Mouse (Mus musculus): ENCODE measurements around the gene Lurap1l. TPM values are rescaled to one million over a fixed set of nuclear protein-coding genes. Genes with fewer than 3 reads are reported as not detected.

Lurap1l gene
- polyA plus RNA-seq (2012; rRNA removed): 1.5 and 1.8 TPM in 2 replicates
- 4.5 and 4.6 TPM in 2 replicates for polyA plus RNA-seq (2014; fragmentation: Nextera tagmentation; extraction: Ambion mirVana)

DNA sequence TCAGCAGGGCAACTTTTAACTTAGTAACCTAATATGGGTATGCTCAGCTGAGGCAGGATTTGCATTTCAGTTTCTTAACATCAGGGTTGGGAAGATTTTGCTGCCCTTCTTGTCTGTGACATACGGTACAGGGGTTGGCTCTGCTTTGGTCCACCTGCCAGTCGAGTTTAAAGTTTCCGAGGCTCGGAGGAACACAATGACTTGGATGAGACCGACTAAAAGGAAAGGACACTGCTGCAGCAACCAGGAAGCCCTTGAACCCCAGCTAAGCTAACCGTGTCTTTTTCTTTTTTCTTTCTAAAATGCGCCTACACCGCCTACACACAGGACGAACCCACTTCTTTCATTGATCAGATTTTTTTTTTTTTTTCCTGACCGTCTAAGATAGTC, at the start of gene Lurap1l:
TSS of gene Lurap1l (plus strand) at position 166 of the 390 bp plus-strand sequence.
- Histone ChIP-seq H3K36me3 (replicated peaks; ENCODE audit: control insufficient read depth, insufficient read depth, low read depth) (no peaks in the 10 kb centered on the region), H3K27me3 (ENCODE audit: control insufficient read depth, insufficient read depth, low read length) (peaks cover 5% of the 10 kb centered on the region; the same call in 1 of the 2 replicates), H3K4me3 (ENCODE audit: insufficient read depth in 1 of 2, low read depth in 2 of 2, low read length in 2 of 2) (peak within 1 kb of the TSS; percentile 54 to 70), H3K27ac (no peak within 1 kb of the TSS), H3K4me1 (replicated peaks; ENCODE audit: control insufficient read depth in 2 of 2, insufficient read depth in 2 of 2, low read length in 1 of 2) (0 out of 4 replicates have a peak, but pooled peaks cover 0 to 2% of the 10 kb centered on the region in 2 experiments), H3K9ac (replicated peaks) (peak within 1 kb of the TSS; percentile 18), H3K9me3 (ENCODE audit: control insufficient read depth, low read length) (no peaks in the 10 kb centered on the region), H3K4me2 (ENCODE audit: low read depth) (peak within 1 kb of the TSS; percentile 42)
- TF ChIP-seq CTCF (IDR thresholded peaks at IDR 0.05; ENCODE audit: low read depth) (no peak), EP300 (IDR thresholded peaks at IDR 0.05; ENCODE audit: low read depth) (no peak)
- ATAC-seq (ENCODE audit: insufficient read depth) (peak; percentile 47; the same call in 1 of the 2 replicates), DNase-seq (ENCODE audit: low read depth in 3 of 3, low spot score in 3 of 3) (peak in 1 of 3 experiments; percentile 9)
- WGBS (ENCODE audit: insufficient replicate concordance): under 1% methylated on average over 10 of the region's 10 CpGs

DNA sequence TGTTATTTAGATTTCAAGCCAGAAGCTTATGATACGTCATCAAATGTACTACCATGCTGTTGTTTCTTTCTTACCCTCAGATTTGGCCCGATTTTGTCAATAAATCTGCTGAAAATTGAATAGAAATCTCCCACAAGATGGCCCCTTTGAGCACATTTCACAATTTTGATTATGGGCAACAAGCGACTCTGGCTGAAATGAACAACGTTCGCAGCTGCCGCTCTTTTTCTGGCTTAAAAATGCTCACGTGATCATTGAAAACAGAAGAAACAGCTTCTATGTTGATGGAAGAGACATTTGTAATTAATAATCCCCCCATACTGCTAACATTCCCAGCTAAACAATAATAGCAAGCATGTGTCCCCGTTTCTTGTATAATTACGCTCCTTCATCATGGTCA, 47.5 kb upstream of the Lurap1l start:
- no peak for DNase-seq (ENCODE audit: low read depth in 3 of 3, low spot score in 3 of 3)
- Histone ChIP-seq H3K27ac (no peak overlapping the region), H3K4me2 (ENCODE audit: low read depth) (no peak overlapping the region), H3K4me1 (replicated peaks; ENCODE audit: control insufficient read depth in 2 of 2, insufficient read depth in 2 of 2, low read length in 1 of 2) (no peaks in the 10 kb centered on the region), H3K9ac (replicated peaks) (no peak overlapping the region), H3K9me3 (ENCODE audit: control insufficient read depth, low read length) (no peaks in the 10 kb centered on the region), H3K4me3 (ENCODE audit: insufficient read depth in 1 of 2, low read depth in 2 of 2, low read length in 2 of 2) (no peak overlapping the region), H3K36me3 (replicated peaks; ENCODE audit: control insufficient read depth, insufficient read depth, low read depth) (no peaks in the 10 kb centered on the region), H3K27me3 (ENCODE audit: control insufficient read depth, insufficient read depth, low read length) (no peaks in the 10 kb centered on the region)
- TF ChIP-seq EP300 (IDR thresholded peaks at IDR 0.05; ENCODE audit: low read depth): no peak
- TF ChIP-seq CTCF (IDR thresholded peaks at IDR 0.05; ENCODE audit: low read depth): no peak
- WGBS (ENCODE audit: insufficient replicate concordance): 74% methylated on average over 9 of the region's 9 CpGs
- ATAC-seq (ENCODE audit: insufficient read depth): no peak

DNA sequence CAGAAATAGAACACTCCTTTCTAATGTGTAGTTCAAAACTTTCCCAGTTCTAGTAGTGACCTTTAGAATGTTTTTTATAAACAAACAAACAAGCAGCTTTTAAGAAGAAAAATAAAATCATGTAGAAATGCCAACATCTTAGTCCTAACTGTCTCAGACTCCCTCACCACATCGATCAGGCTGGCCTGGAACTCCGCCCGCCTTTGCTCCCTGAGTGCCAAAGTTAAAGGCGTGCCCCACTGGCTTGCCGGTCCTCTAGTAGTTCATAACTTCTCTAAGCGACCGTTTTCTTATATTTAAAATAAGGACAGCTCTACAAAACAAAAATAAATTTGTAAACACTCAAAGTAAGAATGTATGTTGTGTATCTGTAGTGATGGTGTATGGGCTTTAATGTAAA, 46.5 kb upstream of the Lurap1l start:
- 52% methylated on average over 7 of the region's 7 CpGs for WGBS (ENCODE audit: insufficient replicate concordance)

DNA sequence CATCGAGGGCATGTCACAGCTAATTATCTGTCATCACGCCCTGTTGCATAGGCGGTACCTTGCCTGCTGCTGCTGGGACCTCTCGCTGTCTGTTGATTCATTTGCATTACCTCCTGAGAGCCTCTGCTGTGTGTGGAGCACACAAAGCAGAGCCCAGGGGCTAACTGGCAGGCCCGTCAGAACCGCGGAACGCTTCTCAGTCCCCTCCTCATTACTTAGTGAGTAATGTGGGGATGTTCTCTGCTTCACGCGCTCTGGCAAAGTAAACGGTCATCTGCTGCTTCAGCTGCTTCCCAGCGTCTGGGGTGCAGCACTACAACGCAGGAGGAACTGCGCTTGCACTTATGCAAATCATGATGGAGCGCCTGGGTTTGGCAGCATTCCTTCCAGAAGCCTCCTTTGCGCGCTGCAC, 45.9 kb upstream of the Lurap1l start:
- DNase-seq (ENCODE audit: low read depth in 3 of 3, low spot score in 3 of 3): no peak
- no peak overlapping the region for H3K27ac ChIP-seq
- peak; percentile 53; the same call in 1 of the 2 replicates for ATAC-seq (ENCODE audit: insufficient read depth)
- peak overlapping the region; percentile 48 for H3K4me2 ChIP-seq (ENCODE audit: low read depth)
- no peaks in the 10 kb centered on the region for H3K27me3 ChIP-seq (ENCODE audit: control insufficient read depth, insufficient read depth, low read length)
- no peak overlapping the region for H3K9ac ChIP-seq (replicated peaks)
- H3K4me3 ChIP-seq (ENCODE audit: insufficient read depth in 1 of 2, low read depth in 2 of 2, low read length in 2 of 2): peak overlapping the region; percentile 5 to 12; a peak in 1 of 4 replicates
- H3K36me3 ChIP-seq (replicated peaks; ENCODE audit: control insufficient read depth, insufficient read depth, low read depth): no peaks in the 10 kb centered on the region
- H3K9me3 ChIP-seq (ENCODE audit: control insufficient read depth, low read length): no peaks in the 10 kb centered on the region
- TF ChIP-seq EP300 (IDR thresholded peaks at IDR 0.05; ENCODE audit: low read depth): no peak
- TF ChIP-seq CTCF (IDR thresholded peaks at IDR 0.05; ENCODE audit: low read depth): no peak
- H3K4me1 ChIP-seq (replicated peaks; ENCODE audit: control insufficient read depth in 2 of 2, insufficient read depth in 2 of 2, low read length in 1 of 2): no peaks in the 10 kb centered on the region
- WGBS (ENCODE audit: insufficient replicate concordance): 2% methylated on average over 17 of the region's 17 CpGs

More for the DNA sequence above, 46.5 kb upstream of the Lurap1l start:
- H3K4me3 ChIP-seq (ENCODE audit: insufficient read depth in 1 of 2, low read depth in 2 of 2, low read length in 2 of 2): no peak overlapping the region
- H3K9ac ChIP-seq (replicated peaks): no peak overlapping the region
- no peak for ATAC-seq (ENCODE audit: insufficient read depth)
- H3K27me3 ChIP-seq (ENCODE audit: control insufficient read depth, insufficient read depth, low read length): no peaks in the 10 kb centered on the region
- no peak overlapping the region for H3K27ac ChIP-seq
- no peak overlapping the region for H3K4me2 ChIP-seq (ENCODE audit: low read depth)
- TF ChIP-seq CTCF (IDR thresholded peaks at IDR 0.05; ENCODE audit: low read depth) (no peak), EP300 (IDR thresholded peaks at IDR 0.05; ENCODE audit: low read depth) (no peak)
- H3K9me3 ChIP-seq (ENCODE audit: control insufficient read depth, low read length): no peaks in the 10 kb centered on the region
- H3K4me1 ChIP-seq (replicated peaks; ENCODE audit: control insufficient read depth in 2 of 2, insufficient read depth in 2 of 2, low read length in 1 of 2): no peaks in the 10 kb centered on the region
- DNase-seq (ENCODE audit: low read depth in 3 of 3, low spot score in 3 of 3): no peak
- no peaks in the 10 kb centered on the region for H3K36me3 ChIP-seq (replicated peaks; ENCODE audit: control insufficient read depth, insufficient read depth, low read depth)

DNA sequence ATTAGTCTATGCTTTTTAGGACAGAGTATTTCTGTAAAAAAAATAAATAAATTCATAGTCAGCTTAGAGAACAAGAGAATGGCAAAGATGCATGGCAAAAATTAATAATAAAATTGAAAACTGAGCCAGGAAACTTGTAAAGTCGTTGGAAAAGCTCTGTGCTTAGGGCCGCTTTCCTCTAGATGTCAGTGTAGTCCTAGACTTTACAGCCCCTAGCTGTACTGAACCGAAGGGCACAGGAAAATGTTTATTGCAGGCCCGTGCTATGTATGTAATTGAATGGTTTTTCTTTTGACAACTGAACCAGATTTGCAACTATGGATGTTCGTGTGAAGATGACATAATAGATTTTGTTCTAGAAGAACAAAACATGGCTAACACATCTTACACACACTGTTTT, 44.4 kb upstream of the Lurap1l start:
- TF ChIP-seq CTCF (IDR thresholded peaks at IDR 0.05; ENCODE audit: low read depth): peak; percentile 26; the same call in 1 of the 2 replicates
- TF ChIP-seq EP300 (IDR thresholded peaks at IDR 0.05; ENCODE audit: low read depth): no peak
- ATAC-seq (ENCODE audit: insufficient read depth) (no peak), DNase-seq (ENCODE audit: low read depth in 3 of 3, low spot score in 3 of 3) (no peak)
- Histone ChIP-seq H3K9ac (replicated peaks) (no peak overlapping the region), H3K9me3 (ENCODE audit: control insufficient read depth, low read length) (no peaks in the 10 kb centered on the region), H3K4me1 (replicated peaks; ENCODE audit: control insufficient read depth in 2 of 2, insufficient read depth in 2 of 2, low read length in 1 of 2) (no peaks in the 10 kb centered on the region), H3K27me3 (ENCODE audit: control insufficient read depth, insufficient read depth, low read length) (no peaks in the 10 kb centered on the region), H3K4me2 (ENCODE audit: low read depth) (no peak overlapping the region), H3K36me3 (replicated peaks; ENCODE audit: control insufficient read depth, insufficient read depth, low read depth) (no peaks in the 10 kb centered on the region), H3K27ac (no peak overlapping the region), H3K4me3 (ENCODE audit: insufficient read depth in 1 of 2, low read depth in 2 of 2, low read length in 2 of 2) (no peak overlapping the region)
- WGBS (ENCODE audit: insufficient replicate concordance): 23% methylated on average over 5 of the region's 5 CpGs
